Mouse (Mus musculus) myocyte (in vitro differentiated cells): Measurements from ENCODE around the gene Slc35e3.

ENCODE experiments used
- CEBPB ChIP-seq: IDR thresholded peaks from 2 replicates; pipeline ENCODE4 v1.6.1; 2011; ENCODE audit warnings: mild to moderate bottlenecking, moderate library complexity; ENCODE audit not compliant: poor library complexity, insufficient read depth, severe bottlenecking
- E2F4 ChIP-seq: IDR thresholded peaks from one replicate; pipeline ENCODE4 v1.6.1; 2011; ENCODE audit warnings: mild to moderate bottlenecking, control low read depth, moderate library complexity; ENCODE audit not compliant: insufficient read depth
- MAX ChIP-seq: IDR thresholded peaks from one replicate; pipeline ENCODE4 v1.6.1; 2011; ENCODE audit warnings: low read depth, mild to moderate bottlenecking, control low read depth
- MYOD1 ChIP-seq, 3 experiments: IDR thresholded peaks; one replicate each; pipeline ENCODE4 v1.6.1; 2011; ENCODE audit warnings: control low read depth in 2 of 3, low read depth in 2 of 3, mild to moderate bottlenecking in 2 of 3, moderate library complexity in 1 of 3; ENCODE audit not compliant: insufficient read length in 2 of 3, control insufficient read depth in 1 of 3
- MYOG ChIP-seq, 3 experiments: IDR thresholded peaks; one replicate each; pipeline ENCODE4 v1.6.1; 2011; ENCODE audit warnings: control low read depth in 2 of 3, low read depth in 2 of 3, mild to moderate bottlenecking in 2 of 3; ENCODE audit not compliant: insufficient read length in 2 of 3, control insufficient read depth in 1 of 3, insufficient read depth in 1 of 3
- POLR2A ChIP-seq: IDR thresholded peaks from one replicate; pipeline ENCODE4 v1.6.1; 2011; ENCODE audit warnings: low read depth, mild to moderate bottlenecking, control low read depth, moderate library complexity; ENCODE audit not compliant: insufficient read length
- POLR2AphosphoS2 ChIP-seq: IDR thresholded peaks from one replicate; pipeline ENCODE4 v1.6.1; 2011; ENCODE audit warnings: low read depth, control low read depth; ENCODE audit not compliant: insufficient read length
- TCF3 ChIP-seq: IDR thresholded peaks from one replicate; pipeline ENCODE4 v1.6.1; 2011; ENCODE audit warnings: low read depth, control low read depth; ENCODE audit not compliant: insufficient read length
- USF1 ChIP-seq: IDR thresholded peaks from one replicate; pipeline ENCODE4 v1.6.1; 2011; ENCODE audit warnings: low read depth, mild to moderate bottlenecking, control low read depth, moderate library complexity

DNA sequence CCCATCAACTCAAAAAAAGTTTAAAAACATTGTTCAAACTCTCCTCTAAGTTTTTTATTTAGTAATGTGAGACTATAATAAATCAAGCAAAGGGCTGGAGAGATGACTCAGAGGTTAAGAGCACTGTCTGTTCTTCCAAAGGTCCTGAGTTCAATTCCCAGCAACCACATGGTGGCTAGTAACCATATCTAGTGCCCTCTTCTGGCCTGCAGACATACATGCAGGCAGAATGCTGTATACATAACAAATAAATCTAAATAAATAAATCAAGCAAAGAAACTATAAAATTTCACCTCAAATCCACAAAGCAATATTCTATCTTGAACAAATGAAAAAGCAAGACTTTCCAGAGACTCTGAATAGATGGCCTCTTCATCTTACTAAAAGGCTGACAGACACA, 54.0 kb downstream of the Slc35e3 start:
- no peak for TF ChIP-seq POLR2A
- no peak for TF ChIP-seq MYOG (IDR thresholded peaks at IDR 0.05; ENCODE audit: control insufficient read depth in 1 of 3, insufficient read depth in 1 of 3, insufficient read length in 2 of 3, low read depth in 2 of 3)
- no peak for TF ChIP-seq E2F4
- TF ChIP-seq TCF3, result no peak
- TF ChIP-seq MAX, result no peak
- TF ChIP-seq USF1, result no peak
- TF ChIP-seq POLR2AphosphoS2, result no peak
- no peak for TF ChIP-seq CEBPB
- no peak for TF ChIP-seq MYOD1 (IDR thresholded peaks at IDR 0.05; ENCODE audit: control insufficient read depth in 1 of 3, insufficient read length in 2 of 3, low read depth in 2 of 3)
